Mouse (Mus musculus) heart, postnatal 25 days (tissue): ENCODE data around the gene Zfp275. TPM values are rescaled to one million over a fixed set of nuclear protein-coding genes. Genes with fewer than 3 reads are reported as not detected.

Source experiments
- DNase-seq: peaks from one replicate; pipeline ENCODE4 v3.0.0; 2022; ENCODE audit warnings: low spot score
- intact Hi-C: fragments of 180-260 bp; cut with DNase I; formaldehyde crosslinking; loops from one replicate; pipeline ENCODE4 v1.15.1; 2025
- total RNA-seq, 2 experiments: library from RNA; stranded (reverse); gene quantifications; 2 replicates each; pipeline ENCODE4 v1.2.3; 2021

Gene Zfp275
- total RNA-seq, 2 experiments from 2014 or later: 4.4 to 5.2 TPM

GRCm38 (mm10) chrX:73401616-73402015 lies 59.2 kb downstream of the Zfp275 start:
- intact Hi-C loops: no loop called here
- no peak for DNase-seq

Other genes starting within 250 kb of the Zfp275 start
- under 1 TPM; 0.44 to 0.67 TPM for gene Xlr3a, start 245.5 kb upstream of the Zfp275 start, total RNA-seq
- not detected for gene Gm14685, start 225.6 kb upstream of the Zfp275 start, total RNA-seq
- not detected for gene Xlr5b, start 193.8 kb upstream of the Zfp275 start, total RNA-seq
- not detected for gene DXBay18, start 193.2 kb upstream of the Zfp275 start, total RNA-seq
- not detected for gene Spin2d, start 165.6 kb upstream of the Zfp275 start, total RNA-seq
- gene Xlr3b, start 150.4 kb upstream of the Zfp275 start, total RNA-seq: 1 to 10 TPM in 1 of 2 experiments, under 1 TPM in 1; 0.60 to 1.3 TPM
- gene Xlr4b, start 128.3 kb upstream of the Zfp275 start, total RNA-seq: under 1 TPM; 0.60 to 0.67 TPM
- gene F8a, start 114.3 kb upstream of the Zfp275 start, total RNA-seq: 1 to 10 TPM; 6.9 to 7.5 TPM
- not detected for gene Xlr4c, start 99.5 kb upstream of the Zfp275 start, total RNA-seq
- not detected for gene Xlr3c, start 77.2 kb upstream of the Zfp275 start, total RNA-seq
- gene Xlr5a, start 49.6 kb upstream of the Zfp275 start, total RNA-seq: not detected
- not detected for gene Xlr5c, start 49.6 kb upstream of the Zfp275 start, total RNA-seq
- not detected for gene Gm45015, start 5.8 kb upstream of the Zfp275 start, total RNA-seq
- gene Gm18336, start 56.1 kb downstream of the Zfp275 start, total RNA-seq: not detected
- not detected for gene Zfp92, start 68.5 kb downstream of the Zfp275 start, total RNA-seq
- not detected for gene Trex2, start 92.7 kb downstream of the Zfp275 start, total RNA-seq
- gene Haus7, start 116.4 kb downstream of the Zfp275 start, total RNA-seq: 1 to 10 TPM; 4.8 to 6.2 TPM
- 100 to 1,000 TPM; 213 to 224 TPM for gene Bgn, start 141.0 kb downstream of the Zfp275 start, total RNA-seq
- under 1 TPM in 1 of 2 experiments, not detected in 1; 0.08 TPM for gene Atp2b3, start 160.5 kb downstream of the Zfp275 start, total RNA-seq